ENCODE assay signal across 21 mouse cellular contexts in genomic region chr7:102484766-102485165, GRCm38 (mm10). TPM values are rescaled to one million over a fixed set of nuclear protein-coding genes. Genes with fewer than 3 reads are reported as not detected.
"Had no signal": no experiment of that assay in that cellular context is flagged by ENCODE, and none has a peak within 500 bp of the region (broad histone marks: within the 10 kb centered on the region; RNA-seq: fewer than 3 reads in every experiment).

No protein-coding gene starts in this region.

RNA-seq across cellular contexts. Expression of gene Olfr543, which starts 3.3 kb away (rescaled TPM):
- total RNA-seq: layer of hippocampus, adult 8-10 months; layer of hippocampus, postnatal 10 days; layer of hippocampus, postnatal 36 days; left cerebral cortex, adult 2 months; left cerebral cortex, postnatal 10 days; left cerebral cortex, postnatal 36 days; liver, adult 2 months; megakaryocyte, adult 5-6 weeks had no signal
- polyA plus RNA-seq: liver, adult 2 months; lung, adult 2 months; testis, adult 2 months; urinary bladder, adult 2 months had no signal

RNA-seq across cellular contexts. Expression of gene Olfr544, which starts 3.3 kb away (rescaled TPM):
- total RNA-seq: layer of hippocampus, adult 8-10 months; layer of hippocampus, postnatal 10 days; layer of hippocampus, postnatal 36 days; left cerebral cortex, adult 2 months; left cerebral cortex, postnatal 10 days; left cerebral cortex, postnatal 36 days; liver, adult 2 months had no signal
- polyA plus RNA-seq: liver, adult 2 months; lung, adult 2 months; testis, adult 2 months; urinary bladder, adult 2 months had no signal

RNA-seq across cellular contexts. Expression of gene Olfr545, which starts 14.6 kb away (rescaled TPM):
- total RNA-seq: layer of hippocampus, adult 8-10 months; layer of hippocampus, postnatal 10 days; layer of hippocampus, postnatal 36 days; left cerebral cortex, adult 2 months; left cerebral cortex, postnatal 10 days; left cerebral cortex, postnatal 36 days; liver, adult 2 months; megakaryocyte, adult 5-6 weeks had no signal
- polyA plus RNA-seq: limb, embryonic 14.5 days; liver, adult 2 months; liver, embryonic 15.5 days; lung, adult 2 months; lung, embryonic 16.5 days; stomach, embryonic 15.5 days; testis, adult 2 months; urinary bladder, adult 2 months had no signal

RNA-seq across cellular contexts. Expression of gene Olfr547, which starts 49.8 kb away (rescaled TPM):
- total RNA-seq: layer of hippocampus, adult 8-10 months; layer of hippocampus, postnatal 10 days; layer of hippocampus, postnatal 36 days; left cerebral cortex, adult 2 months; left cerebral cortex, postnatal 10 days; left cerebral cortex, postnatal 36 days; liver, adult 2 months; megakaryocyte, adult 5-6 weeks had no signal
- polyA plus RNA-seq: kidney, embryonic 15.5 days; limb, embryonic 11.5 days; limb, embryonic 14.5 days; liver, adult 2 months; liver, embryonic 15.5 days; lung, adult 2 months; lung, embryonic 16.5 days; midbrain, embryonic 12.5 days; midbrain, embryonic 15.5 days; neural tube, embryonic 12.5 days; neural tube, embryonic 15.5 days; stomach, embryonic 15.5 days; testis, adult 2 months; urinary bladder, adult 2 months had no signal
